Mouse (Mus musculus) kidney, adult 2 months (tissue): ENCODE measurements around the gene Tmem176a.

Source experiments
- CTCF ChIP-seq: fragments of 200-500 bp; conservative IDR thresholded peaks from 2 replicates; pipeline ENCODE4 v1.5.1; 2011; ENCODE audit warnings: low read depth, mild to moderate bottlenecking, control low read depth, low read length, moderate library complexity, mixed read lengths; ENCODE audit not compliant: insufficient read depth, insufficient read length
- POLR2A ChIP-seq: fragments of 200-500 bp; IDR thresholded peaks from one replicate; pipeline ENCODE4 v1.6.1; 2011; ENCODE audit warnings: low read depth, low read length, control low read depth

GRCm38 (mm10) chr6:48876510-48877135 is 35.9 kb downstream of the Tmem176a start:
- TF ChIP-seq CTCF (no peak), POLR2A (peak; percentile 43)
